Mouse (Mus musculus) erythroblast, embryonic 14.5 days (primary cell): ENCODE data around the gene Sgca.

Experiments used
- GATA1 ChIP-seq: IDR thresholded peaks from 2 replicates; pipeline ENCODE4 v1.6.1; 2012; ENCODE audit warnings: low read length, inconsistent platforms, mixed read lengths
- TAL1 ChIP-seq: IDR thresholded peaks from 3 replicates; pipeline ENCODE4 v1.6.1; 2012; ENCODE audit warnings: low read length, inconsistent platforms, mixed read lengths

DNA sequence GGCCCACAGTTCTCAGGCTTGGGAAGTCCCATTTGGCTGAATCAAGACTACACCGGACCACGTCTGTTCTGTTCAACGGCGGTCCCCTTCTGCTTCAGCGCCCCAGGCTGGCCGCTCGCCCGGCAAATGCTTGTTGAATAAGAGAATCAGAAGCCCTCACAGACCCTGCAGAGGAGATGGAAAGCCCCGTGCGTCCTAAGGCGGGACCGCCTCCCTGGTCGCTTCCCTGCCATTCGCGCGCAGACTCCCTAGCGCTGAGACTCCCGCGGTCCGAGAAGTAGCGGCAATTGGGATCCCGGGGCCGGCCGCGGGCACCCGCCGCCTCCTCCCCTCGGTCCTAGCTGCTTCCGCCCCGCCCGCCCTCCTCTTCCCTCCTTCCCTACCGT lies 33.5 kb upstream of the Sgca start, which contains the start of gene Samd14:
- no peak for TF ChIP-seq TAL1
- no peak for TF ChIP-seq GATA1
